Mouse (Mus musculus) neural tube, embryonic 14.5 days (tissue): Measurements from ENCODE around the gene Mylk. TPM values are rescaled to one million over a fixed set of nuclear protein-coding genes. Genes with fewer than 3 reads are reported as not detected.

Experiments
- ATAC-seq: fragments of 200-750 bp; cut with Nextera tagmentation; 2 replicates; pipeline ENCODE4 v1.8.0; 2017; ENCODE audit warnings: low read depth, mild to moderate bottlenecking, moderate TSS enrichment, moderate library complexity
- H3K27ac ChIP-seq: fragments of 300-500 bp; sonication (generic); 2 replicates; pipeline ENCODE4 v1.5.1; 2014; ENCODE audit warnings: low read depth, mild to moderate bottlenecking, control low read depth, low read length, moderate library complexity, mixed read lengths
- H3K27me3 ChIP-seq: fragments of 300-500 bp; sonication (generic); 2 replicates; pipeline ENCODE4 v1.6.1; 2014; ENCODE audit warnings: low read length; ENCODE audit not compliant: control insufficient read depth, insufficient read depth
- H3K36me3 ChIP-seq: fragments of 300-500 bp; sonication (generic); 2 replicates; pipeline ENCODE4 v1.6.1; 2014; ENCODE audit warnings: low read length, mixed read lengths; ENCODE audit not compliant: control insufficient read depth, insufficient read depth
- H3K4me1 ChIP-seq: fragments of 300-500 bp; sonication (generic); 2 replicates; pipeline ENCODE4 v1.6.1; 2014; ENCODE audit warnings: low read length; ENCODE audit not compliant: control insufficient read depth, insufficient read depth
- H3K4me2 ChIP-seq: fragments of 300-500 bp; sonication (generic); 2 replicates; pipeline ENCODE4 v1.6.1; 2014; ENCODE audit warnings: mild to moderate bottlenecking, low read depth, low read length, control low read depth
- H3K4me3 ChIP-seq: fragments of 300-500 bp; sonication (generic); 2 replicates; pipeline ENCODE4 v1.5.1; 2014; ENCODE audit warnings: low read depth, low read length, control low read depth, mixed read lengths
- H3K9ac ChIP-seq: fragments of 300-500 bp; sonication (generic); replicated peaks from 2 replicates; pipeline ENCODE4 v1.6.1; 2014; ENCODE audit warnings: low read depth, mild to moderate bottlenecking, control low read depth, low read length, mixed read lengths
- H3K9me3 ChIP-seq: fragments of 300-500 bp; sonication (generic); 2 replicates; pipeline ENCODE4 v1.6.1; 2016; ENCODE audit warnings: low read length; ENCODE audit not compliant: control insufficient read depth
- whole genome bisulfite sequencing: fragments of 180-500 bp; shearing (Covaris S2); extraction: QIAGEN DNeasy Blood & Tissue Kit; methylation state at CpG from one replicate; pipeline ENCODE4 v1.1.7; 2014; 5-methylcytosine and 5-hydroxymethylcytosine counted together
- polyA plus RNA-seq: library from polyadenylated mRNA; unstranded; fragments of >200 nt; fragmentation: Nextera tagmentation; extraction: Ambion mirVana; gene quantifications from 2 replicates; pipeline ENCODE4 v1.2.1, GENCODE M21; 2014

Gene Mylk
- polyA plus RNA-seq, 1 experiment from 2014 or later: 1.5 TPM

- Histone ChIP-seq H3K9me3 (no peaks in the 10 kb centered on the region), H3K9ac (no peak overlapping the region), H3K4me1 (no peaks in the 10 kb centered on the region), H3K4me3 (no peak overlapping the region), H3K36me3 (no peaks in the 10 kb centered on the region), H3K4me2 (no peak overlapping the region), H3K27me3 (no peaks in the 10 kb centered on the region), H3K27ac (no peak overlapping the region)
- 78% methylated on average over 4 of the region's 4 CpGs for WGBS
- no peak for ATAC-seq
Observed at GRCm38 (mm10) chr16:34880815-34881214, 135.8 kb downstream of the Mylk start.

- WGBS: 95% methylated on average over 1 of the region's 1 CpGs
- no peaks in the 10 kb centered on the region for H3K27me3 ChIP-seq
- no peaks in the 10 kb centered on the region for H3K36me3 ChIP-seq
- H3K27ac ChIP-seq: no peak overlapping the region
- H3K4me1 ChIP-seq: no peaks in the 10 kb centered on the region
- no peak overlapping the region for H3K4me2 ChIP-seq
- no peaks in the 10 kb centered on the region for H3K9me3 ChIP-seq
- H3K4me3 ChIP-seq: no peak overlapping the region
- no peak overlapping the region for H3K9ac ChIP-seq
- no peak for ATAC-seq
Observed at GRCm38 (mm10) chr16:34887037-34887436, 142.0 kb downstream of the Mylk start.

GRCm38 (mm10) chr16:34894016-34894415 is 149.0 kb downstream of the Mylk start:
- no peaks in the 10 kb centered on the region for H3K9me3 ChIP-seq
- H3K27ac ChIP-seq: no peak overlapping the region
- ATAC-seq: no peak
- no peak overlapping the region for H3K4me2 ChIP-seq
- H3K36me3 ChIP-seq: no peaks in the 10 kb centered on the region
- H3K4me3 ChIP-seq: no peak overlapping the region
- no peaks in the 10 kb centered on the region for H3K4me1 ChIP-seq
- 95% methylated on average over 3 of the region's 3 CpGs for WGBS
- no peaks in the 10 kb centered on the region for H3K27me3 ChIP-seq
- no peak overlapping the region for H3K9ac ChIP-seq

- H3K4me3 ChIP-seq: no peak overlapping the region
- no peak overlapping the region for H3K4me2 ChIP-seq
- H3K4me1 ChIP-seq: peaks cover 9% of the 10 kb centered on the region; the same call in 1 of the 2 replicates
- WGBS: 88% methylated on average over 10 of the region's 10 CpGs
- H3K27ac ChIP-seq: no peak overlapping the region
- no peaks in the 10 kb centered on the region for H3K9me3 ChIP-seq
- H3K27me3 ChIP-seq: no peaks in the 10 kb centered on the region
- ATAC-seq: no peak
- H3K36me3 ChIP-seq: no peaks in the 10 kb centered on the region
- no peak overlapping the region for H3K9ac ChIP-seq
Observed at GRCm38 (mm10) chr16:34895916-34896315, 150.9 kb downstream of the Mylk start.

- no peak for ATAC-seq
- 81% methylated on average over 3 of the region's 3 CpGs for WGBS
Observed at GRCm38 (mm10) chr16:34896996-34897395, 152.0 kb downstream of the Mylk start.

GRCm38 (mm10) chr16:34898057-34898789 is 153.2 kb downstream of the Mylk start:
- no peak for ATAC-seq
- Histone ChIP-seq H3K27me3 (no peaks in the 10 kb centered on the region), H3K36me3 (no peaks in the 10 kb centered on the region), H3K4me1 (peaks cover 9% of the 10 kb centered on the region; the same call in 1 of the 2 replicates), H3K27ac (no peak overlapping the region), H3K4me3 (no peak overlapping the region), H3K9me3 (no peaks in the 10 kb centered on the region), H3K9ac (no peak overlapping the region), H3K4me2 (no peak overlapping the region)
- 74% methylated on average over 7 of the region's 7 CpGs for WGBS

More at GRCm38 (mm10) chr16:34896996-34897395, 152.0 kb downstream of the Mylk start:
- no peak overlapping the region for H3K4me3 ChIP-seq
- H3K9ac ChIP-seq: no peak overlapping the region
- no peaks in the 10 kb centered on the region for H3K27me3 ChIP-seq
- H3K27ac ChIP-seq: no peak overlapping the region
- no peaks in the 10 kb centered on the region for H3K36me3 ChIP-seq
- no peaks in the 10 kb centered on the region for H3K9me3 ChIP-seq
- no peak overlapping the region for H3K4me2 ChIP-seq
- H3K4me1 ChIP-seq: peaks cover 9% of the 10 kb centered on the region; the same call in 1 of the 2 replicates

GRCm38 (mm10) chr16:34899071-34899808 is 154.2 kb downstream of the Mylk start:
- ATAC-seq: peak; percentile 26; the same call in 1 of the 2 replicates

GRCm38 (mm10) chr16:34899997-34900396 is 155.0 kb downstream of the Mylk start:
- Histone ChIP-seq H3K9me3 (no peaks in the 10 kb centered on the region), H3K4me1 (peaks cover 9% of the 10 kb centered on the region; the same call in 1 of the 2 replicates), H3K9ac (no peak overlapping the region), H3K27ac (no peak overlapping the region), H3K4me2 (no peak overlapping the region), H3K36me3 (no peaks in the 10 kb centered on the region), H3K27me3 (no peaks in the 10 kb centered on the region), H3K4me3 (no peak overlapping the region)
- ATAC-seq: no peak
- 28% methylated on average over 5 of the region's 5 CpGs for WGBS

More at GRCm38 (mm10) chr16:34899071-34899808, 154.2 kb downstream of the Mylk start:
- Histone ChIP-seq H3K4me2 (no peak overlapping the region), H3K27me3 (no peaks in the 10 kb centered on the region), H3K9me3 (no peaks in the 10 kb centered on the region), H3K9ac (no peak overlapping the region), H3K36me3 (no peaks in the 10 kb centered on the region), H3K27ac (no peak overlapping the region), H3K4me3 (no peak overlapping the region), H3K4me1 (peaks cover 9% of the 10 kb centered on the region; the same call in 1 of the 2 replicates)
- 61% methylated on average over 11 of the region's 11 CpGs for WGBS

- H3K9me3 ChIP-seq: no peaks in the 10 kb centered on the region
- no peak overlapping the region for H3K9ac ChIP-seq
- no peak overlapping the region for H3K4me3 ChIP-seq
- H3K4me2 ChIP-seq: no peak overlapping the region
- WGBS: 76% methylated on average over 5 of the region's 5 CpGs
- no peak overlapping the region for H3K27ac ChIP-seq
- H3K36me3 ChIP-seq: no peaks in the 10 kb centered on the region
- 0 out of 2 replicates have a peak, but pooled peaks have one; percentile 7 for ATAC-seq
- peaks cover 9% of the 10 kb centered on the region; the same call in 1 of the 2 replicates for H3K4me1 ChIP-seq
- no peaks in the 10 kb centered on the region for H3K27me3 ChIP-seq
Observed at GRCm38 (mm10) chr16:34900471-34900870, 155.5 kb downstream of the Mylk start.
